Mouse (Mus musculus): ENCODE results near the gene Dock7. TPM values are rescaled to one million over a fixed set of nuclear protein-coding genes. Genes with fewer than 3 reads are reported as not detected.

Dock7 gene
- total and polyA plus RNA-seq, 3 experiments = 0.30 TPM; not detected in 2

DNA sequence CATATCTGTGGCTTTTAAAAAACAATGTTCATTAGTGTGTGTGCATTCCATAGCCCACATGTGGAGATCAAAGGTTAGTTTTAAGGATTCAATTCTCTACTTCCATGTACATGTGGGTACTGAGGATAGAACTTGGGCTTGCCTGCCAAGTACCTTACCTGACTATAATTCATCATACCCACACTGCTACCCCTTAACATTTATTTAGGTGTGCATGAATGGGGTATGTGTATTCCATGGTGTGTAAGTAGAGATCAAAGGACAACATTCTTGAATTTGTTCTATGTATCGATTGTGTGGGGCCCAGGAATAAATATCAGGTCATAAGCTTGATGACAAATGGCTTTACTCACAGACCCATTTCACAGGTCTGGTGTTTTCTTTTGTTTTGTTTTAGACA, 20.5 kb upstream of the Dock7 start:
- Histone ChIP-seq H3K79me2 (replicated peaks; ENCODE audit: control insufficient read depth, extremely low read depth, insufficient read depth, poor library complexity, severe bottlenecking) (no peaks in the 10 kb centered on the region), H3K9ac (ENCODE audit: insufficient read depth, low read depth) (no peak overlapping the region), H3K27ac (ENCODE audit: insufficient read depth, low read depth) (no peak overlapping the region), H3K4me3 (replicated peaks in 1 of 3; ENCODE audit: low read depth in 2 of 3, low read length in 2 of 3, poor library complexity in 1 of 3) (no peak overlapping the region), H3K9me3 (replicated peaks; ENCODE audit: low read length) (peaks cover 47% of the 10 kb centered on the region), H3K27me3 (replicated peaks) (no peaks in the 10 kb centered on the region), H3K36me3 (replicated peaks in 1 of 2; ENCODE audit: control insufficient read depth in 1 of 2, insufficient read depth in 1 of 2, low read length in 1 of 2) (no peaks in the 10 kb centered on the region), H3K4me2 (ENCODE audit: insufficient read depth, low read depth, poor library complexity, severe bottlenecking) (no peak overlapping the region), H3K4me1 (ENCODE audit: control insufficient read depth in 1 of 2, insufficient read depth in 2 of 2) (no peaks in the 10 kb centered on the region)
- no peak for DNase-seq (ENCODE audit: extremely low read depth)
- TF ChIP-seq POLR2AphosphoS2 (IDR thresholded peaks at IDR 0.05; ENCODE audit: low read depth, low read length) = no peak
- TF ChIP-seq ETS1 (conservative IDR thresholded peaks at IDR 0.05; ENCODE audit: low read depth, low read length) = no peak
- TF ChIP-seq KAT2A (IDR thresholded peaks at IDR 0.05; ENCODE audit: insufficient replicate concordance, low read length) = no peak
- no peak for TF ChIP-seq ZMIZ1 (IDR thresholded peaks at IDR 0.05; ENCODE audit: low read depth, low read length)
- TF ChIP-seq MXI1 (IDR thresholded peaks at IDR 0.05; ENCODE audit: low read depth, low read length) = no peak
- no peak for TF ChIP-seq BHLHE40 (IDR thresholded peaks at IDR 0.05; ENCODE audit: low read depth, low read length)
- TF ChIP-seq TBP (conservative IDR thresholded peaks at IDR 0.05; ENCODE audit: low read depth, low read length) = no peak
- no peak for TF ChIP-seq MEF2A (IDR thresholded peaks at IDR 0.05; ENCODE audit: borderline replicate concordance, low read depth, low read length)
- no peak for TF ChIP-seq UBTF (IDR thresholded peaks at IDR 0.05; ENCODE audit: low read depth, low read length)
- TF ChIP-seq MAZ (IDR thresholded peaks at IDR 0.05; ENCODE audit: low read depth, low read length) = no peak
- no peak for TF ChIP-seq CTCF (conservative IDR thresholded peaks at IDR 0.05 in 1 of 2, IDR thresholded peaks at IDR 0.05 in 1 of 2; ENCODE audit: low read depth in 2 of 2, low read length in 2 of 2)
- TF ChIP-seq MAFK (IDR thresholded peaks at IDR 0.05; ENCODE audit: insufficient replicate concordance, low read length) = no peak
- no peak for TF ChIP-seq USF1 (IDR thresholded peaks at IDR 0.05; ENCODE audit: low read depth, low read length)
- no peak for TF ChIP-seq MYC (IDR thresholded peaks at IDR 0.05; ENCODE audit: low read depth, low read length)
- TF ChIP-seq ZKSCAN1 (IDR thresholded peaks at IDR 0.05; ENCODE audit: borderline replicate concordance, low read depth, low read length) = no peak
- in situ Hi-C loops (cut with MboI; ENCODE audit: low pct_ligation_motif_present, low pct_unique_long_range_greater_than_20kb, low sequenced_read_pairs) = no loop called here
- dilution Hi-C loops (cut with MboI; ENCODE audit: extremely low pct_ligation_motif_present, extremely low pct_unique_long_range_greater_than_20kb, low sequenced_read_pairs) = no loop called here

DNA sequence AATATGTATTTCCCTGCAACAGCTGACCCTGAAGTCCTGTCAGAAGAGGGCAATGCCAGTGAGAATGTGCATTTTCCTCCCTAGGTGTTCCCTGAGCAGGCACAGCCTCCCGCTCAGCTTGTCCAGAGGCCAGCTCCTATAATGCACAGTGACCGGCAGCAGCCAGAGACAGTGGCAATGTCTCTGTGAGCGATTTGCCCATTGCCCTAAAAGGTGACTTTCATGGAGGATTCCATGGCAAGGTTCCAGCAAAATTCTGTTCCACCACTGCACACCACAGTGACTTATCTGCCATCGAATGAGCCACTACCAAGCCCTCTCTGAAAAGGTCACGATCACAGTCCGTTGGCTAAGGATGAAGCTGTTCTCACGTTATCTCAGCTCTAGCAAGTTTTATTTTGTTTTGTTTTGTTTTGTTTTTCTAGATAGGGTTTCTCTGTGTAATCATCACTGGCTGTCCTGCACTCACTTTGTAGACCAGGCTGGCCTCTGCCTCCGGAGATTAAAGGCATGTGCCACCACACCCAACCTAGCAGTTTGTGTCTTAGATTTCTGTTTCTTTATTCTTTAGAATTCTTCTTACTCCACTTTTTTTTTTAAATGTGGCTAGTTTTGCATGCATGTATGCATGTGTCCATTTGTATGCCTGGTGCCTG, 17.4 kb upstream of the Dock7 start:
- Histone ChIP-seq H3K36me3 (replicated peaks in 1 of 2; ENCODE audit: control insufficient read depth in 1 of 2, insufficient read depth in 1 of 2, low read length in 1 of 2) (no peaks in the 10 kb centered on the region), H3K27ac (ENCODE audit: insufficient read depth, low read depth) (no peak overlapping the region), H3K27me3 (replicated peaks) (no peaks in the 10 kb centered on the region), H3K4me3 (replicated peaks in 1 of 3; ENCODE audit: low read depth in 2 of 3, low read length in 2 of 3, poor library complexity in 1 of 3) (no peak overlapping the region), H3K4me1 (ENCODE audit: control insufficient read depth in 1 of 2, insufficient read depth in 2 of 2) (no peaks in the 10 kb centered on the region), H3K79me2 (replicated peaks; ENCODE audit: control insufficient read depth, extremely low read depth, insufficient read depth, poor library complexity, severe bottlenecking) (no peaks in the 10 kb centered on the region), H3K4me2 (ENCODE audit: insufficient read depth, low read depth, poor library complexity, severe bottlenecking) (no peak overlapping the region), H3K9ac (ENCODE audit: insufficient read depth, low read depth) (no peak overlapping the region), H3K9me3 (replicated peaks; ENCODE audit: low read length) (peaks cover 50% of the 10 kb centered on the region)
- in situ Hi-C loops (cut with MboI; ENCODE audit: low pct_ligation_motif_present, low pct_unique_long_range_greater_than_20kb, low sequenced_read_pairs) = no loop called here
- no peak for DNase-seq (ENCODE audit: extremely low read depth)
- TF ChIP-seq NELFE (IDR thresholded peaks at IDR 0.05; ENCODE audit: low read depth, low read length) (no peak), USF2 (conservative IDR thresholded peaks at IDR 0.05; ENCODE audit: low read depth, low read length) (no peak), POLR2AphosphoS2 (IDR thresholded peaks at IDR 0.05; ENCODE audit: low read depth, low read length) (no peak), ELF1 (IDR thresholded peaks at IDR 0.05; ENCODE audit: low read depth, low read length) (no peak), JUN (IDR thresholded peaks at IDR 0.05; ENCODE audit: insufficient read depth, low read depth, low read length) (no peak), MYC (IDR thresholded peaks at IDR 0.05; ENCODE audit: low read depth, low read length) (no peak), KAT2A (IDR thresholded peaks at IDR 0.05; ENCODE audit: insufficient replicate concordance, low read length) (no peak), CHD2 (IDR thresholded peaks at IDR 0.05; ENCODE audit: low read length) (no peak), USF1 (IDR thresholded peaks at IDR 0.05; ENCODE audit: low read depth, low read length) (no peak), MXI1 (IDR thresholded peaks at IDR 0.05; ENCODE audit: low read depth, low read length) (no peak), RAD21 (IDR thresholded peaks at IDR 0.05; ENCODE audit: low read depth, low read length) (no peak), ETS1 (conservative IDR thresholded peaks at IDR 0.05; ENCODE audit: low read depth, low read length) (no peak), RCOR1 (conservative IDR thresholded peaks at IDR 0.05; ENCODE audit: low read depth, low read length) (no peak), E2F4 (IDR thresholded peaks at IDR 0.05; ENCODE audit: insufficient replicate concordance, low read depth, low read length) (no peak), EP300 (IDR thresholded peaks at IDR 0.05; ENCODE audit: low read length) (no peak), IRF4 (IDR thresholded peaks at IDR 0.05; ENCODE audit: low read depth, low read length) (no peak), NRF1 (IDR thresholded peaks at IDR 0.05; ENCODE audit: low read depth, low read length) (no peak), SMC3 (IDR thresholded peaks at IDR 0.05; ENCODE audit: low read depth, low read length) (no peak), UBTF (IDR thresholded peaks at IDR 0.05; ENCODE audit: low read depth, low read length) (no peak)
- dilution Hi-C loops (cut with MboI; ENCODE audit: extremely low pct_ligation_motif_present, extremely low pct_unique_long_range_greater_than_20kb, low sequenced_read_pairs) = no loop called here
